Mouse (Mus musculus): ENCODE measurements around the gene Ttc17.

DNA sequence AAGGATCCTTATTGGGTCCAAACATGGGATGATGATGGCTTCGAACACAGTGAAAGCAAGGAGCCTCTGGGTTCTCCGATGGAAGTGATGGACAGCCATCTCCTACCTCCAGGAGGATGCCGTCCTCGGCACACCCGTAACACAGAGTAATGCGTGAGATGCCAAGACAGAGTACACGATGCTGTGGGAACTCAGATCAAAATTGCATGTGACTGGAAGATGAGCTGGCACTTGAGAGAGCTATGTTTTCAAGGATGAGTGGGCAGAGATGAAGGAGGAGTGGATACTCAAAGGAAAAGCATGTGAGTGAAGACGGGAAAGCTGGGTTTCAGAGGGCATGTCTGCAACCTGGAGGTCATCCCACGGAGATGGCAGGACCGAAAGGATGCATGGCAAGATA, 135.3 kb downstream of the Ttc17 start:
- TF ChIP-seq CTCF (IDR thresholded peaks at IDR 0.05; ENCODE audit: control insufficient read depth, insufficient read depth, insufficient read length): no peak
- no peak for TF ChIP-seq MYOD1 (IDR thresholded peaks at IDR 0.05; ENCODE audit: control insufficient read depth, insufficient read length, low read depth)
- TF ChIP-seq MAX (IDR thresholded peaks at IDR 0.05): no peak
- TF ChIP-seq USF1 (IDR thresholded peaks at IDR 0.05; ENCODE audit: low read depth): no peak

All from C2C12 (cell line).